Mouse (Mus musculus) liver, postnatal 0 days (tissue): ENCODE measurements around the gene Cfap298.

Experiments
- CTCF ChIP-seq: sonication (generic); IDR thresholded peaks from 2 replicates; pipeline ENCODE4 v1.5.1; 2016; ENCODE audit warnings: antibody characterized with exemption, low read depth
- EP300 ChIP-seq: IDR thresholded peaks from 2 replicates; pipeline ENCODE4 v1.6.1; 2016; ENCODE audit warnings: antibody characterized with exemption, low read depth, mild to moderate bottlenecking

- TF ChIP-seq CTCF, result no peak
- no peak for TF ChIP-seq EP300
These were observed 56.6 kb downstream of the Cfap298 start for GRCm38 (mm10) chr16:90878135-90878860.
